Mouse (Mus musculus) hematopoietic stem cell, adult 5-6 weeks (primary cell): ENCODE measurements around the gene Ube2j2. TPM values are rescaled to one million over a fixed set of nuclear protein-coding genes. Genes with fewer than 3 reads are reported as not detected.

Experiments
- ATAC-seq, 2 experiments: fragments of 125-278 bp in 1 of 2; replicated peaks in 1 of 2; 2 replicates each; pipeline ENCODE4 v1.8.0; 2016 to 2017; ENCODE audit warnings: inconsistent platforms in 2 of 2, mild to moderate bottlenecking in 2 of 2, moderate number of reproducible peaks in 2 of 2, low read depth in 1 of 2, moderate TSS enrichment in 1 of 2; ENCODE audit not compliant: low FRiP score in 2 of 2, poor library complexity in 2 of 2, severe bottlenecking in 2 of 2, insufficient read depth in 1 of 2, low TSS enrichment in 1 of 2
- total RNA-seq: library from RNA; stranded (forward); fragments of 172-1452, 232-1000 nt; gene quantifications from 2 replicates; pipeline ENCODE4 v1.2.3, GENCODE M21; 2017

Gene Ube2j2
- total RNA-seq, 1 experiment from 2014 or later, result 104 TPM

GRCm38 (mm10) chr4:156004109-156004508 lies 60.5 kb downstream of the Ube2j2 start:
- no peak for ATAC-seq

- ATAC-seq, result no peak
Observed at GRCm38 (mm10) chr4:156008369-156008768, 64.7 kb downstream of the Ube2j2 start.

Other genes starting within 250 kb of the Ube2j2 start
- 3.7 and 6.9 TPM in 2 replicates for gene Fndc10, start 249.5 kb upstream of the Ube2j2 start, total RNA-seq
- 73.4 and 97.7 TPM in 2 replicates for gene Ssu72, start 239.0 kb upstream of the Ube2j2 start, total RNA-seq
- gene Tmem240, start 209.0 kb upstream of the Ube2j2 start, total RNA-seq, result 0.31 and 1.5 TPM in 2 replicates
- 53.7 and 73.8 TPM in 2 replicates for gene Atad3a, start 182.7 kb upstream of the Ube2j2 start, total RNA-seq
- gene Vwa1, start 169.1 kb upstream of the Ube2j2 start, total RNA-seq, result 0.30 and 0.31 TPM in 2 replicates
- gene Tmem88b, start 158.0 kb upstream of the Ube2j2 start, total RNA-seq, result 0.05 TPM in 1 of 2 replicates, not detected in the other
- not detected in 2 replicates for gene Ankrd65, start 153.4 kb upstream of the Ube2j2 start, total RNA-seq
- gene Mrpl20, start 141.0 kb upstream of the Ube2j2 start, total RNA-seq, result 47.9 and 55.7 TPM in 2 replicates
- 120 and 133 TPM in 2 replicates for gene Ccnl2, start 131.3 kb upstream of the Ube2j2 start, total RNA-seq
- 93.5 and 114 TPM in 2 replicates for gene Aurkaip1, start 112.6 kb upstream of the Ube2j2 start, total RNA-seq
- gene Mxra8, start 104.2 kb upstream of the Ube2j2 start, total RNA-seq, result 1.4 and 13.4 TPM in 2 replicates
- 21.0 and 23.8 TPM in 2 replicates for gene Dvl1, start 96.4 kb upstream of the Ube2j2 start, total RNA-seq
- 0.45 and 0.75 TPM in 2 replicates for gene Tas1r3, start 80.5 kb upstream of the Ube2j2 start, total RNA-seq
- gene Cptp, start 74.4 kb upstream of the Ube2j2 start, total RNA-seq, result 7.3 and 8.5 TPM in 2 replicates
- 22.6 and 24.8 TPM in 2 replicates for gene Ints11, start 74.3 kb upstream of the Ube2j2 start, total RNA-seq
- gene Pusl1, start 52.0 kb upstream of the Ube2j2 start, total RNA-seq, result 23.3 and 26.5 TPM in 2 replicates
- 3.7 and 13.8 TPM in 2 replicates for gene Acap3, start 52.0 kb upstream of the Ube2j2 start, total RNA-seq
- 12.1 and 36.7 TPM in 2 replicates for gene C1qtnf12, start 18.5 kb downstream of the Ube2j2 start, total RNA-seq
- gene B3galt6, start 48.8 kb downstream of the Ube2j2 start, total RNA-seq, result 8.6 and 11.8 TPM in 2 replicates
- gene Sdf4, start 49.0 kb downstream of the Ube2j2 start, total RNA-seq, result 151 and 176 TPM in 2 replicates
- gene Tnfrsf4, start 70.0 kb downstream of the Ube2j2 start, total RNA-seq, result 2.3 and 6.6 TPM in 2 replicates
- gene Tnfrsf18, start 82.3 kb downstream of the Ube2j2 start, total RNA-seq, result 14.5 and 33.5 TPM in 2 replicates
- 1.3 TPM in 1 of 2 replicates, not detected in the other for gene Ttll10, start 115.6 kb downstream of the Ube2j2 start, total RNA-seq
- gene 9430015G10Rik, start 166.2 kb downstream of the Ube2j2 start, total RNA-seq, result 35.2 and 42.8 TPM in 2 replicates
- gene Rnf223, start 186.7 kb downstream of the Ube2j2 start, total RNA-seq, result not detected in 2 replicates